Mouse (Mus musculus) heart, embryonic 14.5 days (tissue): ENCODE results near the gene Rac2. TPM values are rescaled to one million over a fixed set of nuclear protein-coding genes. Genes with fewer than 3 reads are reported as not detected.

ENCODE experiments used
- polyA plus RNA-seq: library from polyadenylated mRNA; unstranded; fragments of >200 nt; fragmentation: Nextera tagmentation; extraction: Ambion mirVana; gene quantifications from 2 replicates; pipeline ENCODE4 v1.2.1, GENCODE M21; 2014

The Rac2 gene
- polyA plus RNA-seq, 1 experiment from 2014 or later: 8.1 TPM

Other genes starting within 250 kb of the Rac2 start
- gene Csf2rb, start 247.0 kb downstream of the Rac2 start, polyA plus RNA-seq: 0.99 and 1.00 TPM in 2 replicates
- gene Tex33, start 176.9 kb downstream of the Rac2 start, polyA plus RNA-seq: not detected in 2 replicates
- gene Tst, start 166.9 kb downstream of the Rac2 start, polyA plus RNA-seq: 18.2 and 18.9 TPM in 2 replicates
- gene Mpst, start 166.4 kb downstream of the Rac2 start, polyA plus RNA-seq: 1.9 and 2.2 TPM in 2 replicates
- gene Kctd17, start 144.2 kb downstream of the Rac2 start, polyA plus RNA-seq: 21.2 and 22.0 TPM in 2 replicates
- 0.09 TPM in 1 of 2 replicates, not detected in the other for gene Tmprss6, start 104.1 kb downstream of the Rac2 start, polyA plus RNA-seq
- 0.16 and 0.19 TPM in 2 replicates for gene Il2rb, start 77.5 kb downstream of the Rac2 start, polyA plus RNA-seq
- gene C1qtnf6, start 41.4 kb downstream of the Rac2 start, polyA plus RNA-seq: 38.4 and 41.1 TPM in 2 replicates
- gene Sstr3, start 28.1 kb downstream of the Rac2 start, polyA plus RNA-seq: not detected in 2 replicates
- gene Cyth4, start 24.3 kb upstream of the Rac2 start, polyA plus RNA-seq: 2.4 and 3.3 TPM in 2 replicates
- not detected in 2 replicates for gene Elfn2, start 146.0 kb upstream of the Rac2 start, polyA plus RNA-seq
- 8.2 and 8.3 TPM in 2 replicates for gene Mfng, start 200.7 kb upstream of the Rac2 start, polyA plus RNA-seq
- gene Card10, start 230.3 kb upstream of the Rac2 start, polyA plus RNA-seq: 6.5 and 7.1 TPM in 2 replicates